Mouse (Mus musculus): ENCODE results near the gene Arhgef25. TPM values are rescaled to one million over a fixed set of nuclear protein-coding genes. Genes with fewer than 3 reads are reported as not detected.

The Arhgef25 gene
- polyA plus RNA-seq, 1 experiment from 2014 or later = 96.5 TPM

DNA sequence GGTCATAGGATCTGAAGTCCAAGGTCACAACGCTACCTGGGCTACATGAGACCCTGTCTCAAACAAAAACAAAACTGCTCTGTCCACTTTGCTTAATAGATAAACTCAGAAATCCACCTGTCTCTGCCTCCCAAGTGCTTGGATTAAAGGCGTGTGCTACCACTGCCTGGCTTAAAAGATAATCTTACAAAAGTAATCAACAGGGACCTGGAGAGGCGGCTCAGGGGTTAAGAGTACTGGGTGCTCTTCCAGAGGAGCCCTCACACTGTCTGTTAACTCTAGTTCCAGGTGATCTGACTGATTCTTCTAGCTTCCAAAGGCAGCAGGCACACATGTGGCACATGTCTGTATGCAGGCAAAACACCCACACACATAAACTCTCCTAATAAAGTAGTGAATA is 13.2 kb upstream of the Arhgef25 start:
- Histone ChIP-seq H3K27me3 (no peaks in the 10 kb centered on the region), H3K27ac (no peak overlapping the region), H3K9me3 (no peaks in the 10 kb centered on the region), H3K36me3 (peaks cover 74% of the 10 kb centered on the region), H3K4me2 (replicated peaks) (no peak overlapping the region), H3K4me1 (no peaks in the 10 kb centered on the region), H3K4me3 (no peak overlapping the region), H3K9ac (no peak overlapping the region)
- 77% methylated on average over 3 of the region's 3 CpGs for WGBS
- no peak for ATAC-seq (ENCODE audit: insufficient number of reproducible peaks, insufficient read depth, low FRiP score, low TSS enrichment)

DNA sequence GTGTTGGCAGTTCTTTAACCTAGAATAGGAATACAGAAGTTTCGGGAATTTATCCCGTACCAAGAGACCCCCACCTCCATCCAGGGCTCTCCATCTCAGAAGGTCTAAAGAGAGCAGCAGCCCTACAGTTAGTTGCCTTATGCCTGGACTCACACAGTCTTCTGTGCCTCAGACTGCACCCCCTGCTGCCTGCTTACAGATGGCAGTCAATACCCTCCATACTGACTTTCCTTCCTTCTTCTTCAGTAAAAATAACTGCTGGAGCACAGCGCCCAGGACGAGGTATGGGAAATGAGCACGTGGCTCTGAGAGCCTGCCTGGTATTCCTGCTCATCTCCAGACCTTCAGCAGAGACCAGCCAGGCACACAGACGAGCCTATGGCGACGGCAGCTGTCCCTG is 10.4 kb upstream of the Arhgef25 start:
- no peaks in the 10 kb centered on the region for H3K9me3 ChIP-seq
- ATAC-seq (ENCODE audit: insufficient number of reproducible peaks, insufficient read depth, low FRiP score, low TSS enrichment) = no peak
- H3K4me1 ChIP-seq = peaks cover 11% of the 10 kb centered on the region; the same call in 1 of the 2 replicates
- no peak overlapping the region for H3K4me3 ChIP-seq
- H3K27ac ChIP-seq = no peak overlapping the region
- no peak overlapping the region for H3K4me2 ChIP-seq (replicated peaks)
- H3K36me3 ChIP-seq = peaks cover 56% of the 10 kb centered on the region
- no peaks in the 10 kb centered on the region for H3K27me3 ChIP-seq
- no peak overlapping the region for H3K9ac ChIP-seq
- 84% methylated on average over 8 of the region's 8 CpGs for WGBS

DNA sequence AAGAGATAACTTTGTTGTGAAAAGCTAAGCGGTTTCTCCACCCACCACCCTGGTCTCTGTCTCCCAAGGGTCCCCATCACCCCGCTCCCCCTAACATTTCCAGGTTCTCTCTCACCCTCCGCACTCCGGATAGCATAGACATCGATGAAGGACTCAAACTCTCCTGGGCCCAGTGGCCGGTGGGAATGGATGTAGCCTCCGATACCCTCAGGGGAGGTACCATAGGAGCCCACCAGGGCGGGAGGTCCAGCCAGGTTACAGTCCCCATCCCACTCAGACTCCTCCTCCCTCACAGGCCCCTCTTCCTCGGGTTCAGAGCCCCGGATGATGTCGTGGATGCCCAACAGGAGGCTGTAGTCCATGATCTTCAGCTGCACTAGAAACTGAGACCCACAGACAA is 9.6 kb upstream of the Arhgef25 start:
- H3K27me3 ChIP-seq = no peaks in the 10 kb centered on the region
- H3K36me3 ChIP-seq = peaks cover 48% of the 10 kb centered on the region
- WGBS = 75% methylated on average over 11 of the region's 11 CpGs
- no peak overlapping the region for H3K27ac ChIP-seq
- ATAC-seq (ENCODE audit: insufficient number of reproducible peaks, insufficient read depth, low FRiP score, low TSS enrichment) = no peak
- no peak overlapping the region for H3K9ac ChIP-seq
- no peaks in the 10 kb centered on the region for H3K9me3 ChIP-seq
- H3K4me1 ChIP-seq = peaks cover 18% of the 10 kb centered on the region
- no peak overlapping the region for H3K4me2 ChIP-seq (replicated peaks)
- H3K4me3 ChIP-seq = no peak overlapping the region

DNA sequence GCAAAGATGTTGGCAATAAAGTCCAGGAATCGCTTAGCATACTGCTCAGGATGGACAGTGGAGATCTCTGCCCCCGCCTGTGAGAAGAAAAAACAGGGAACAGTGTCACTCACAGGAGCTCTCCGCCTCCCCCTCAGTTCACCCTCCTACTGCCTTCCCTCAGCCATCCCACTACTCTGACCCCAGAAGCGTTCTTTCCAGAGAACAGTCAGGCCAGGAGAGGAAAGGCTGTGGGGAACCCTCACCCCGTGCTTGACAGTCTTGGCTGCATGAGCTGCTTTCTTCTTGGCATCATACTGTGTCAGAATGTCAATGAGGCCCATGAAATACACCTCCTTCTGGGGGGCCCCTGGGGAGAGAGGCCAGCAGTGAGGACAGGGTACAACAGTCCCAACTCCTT is 9.2 kb upstream of the Arhgef25 start:
- Histone ChIP-seq H3K9me3 (no peaks in the 10 kb centered on the region), H3K9ac (peak overlapping the region; percentile 32; the same call in 1 of the 2 replicates), H3K4me3 (no peak overlapping the region), H3K27me3 (no peaks in the 10 kb centered on the region), H3K36me3 (peaks cover 46% of the 10 kb centered on the region), H3K4me1 (peaks cover 22% of the 10 kb centered on the region), H3K27ac (no peak overlapping the region), H3K4me2 (replicated peaks) (no peak overlapping the region)
- no peak for ATAC-seq (ENCODE audit: insufficient number of reproducible peaks, insufficient read depth, low FRiP score, low TSS enrichment)
- 74% methylated on average over 5 of the region's 5 CpGs for WGBS

DNA sequence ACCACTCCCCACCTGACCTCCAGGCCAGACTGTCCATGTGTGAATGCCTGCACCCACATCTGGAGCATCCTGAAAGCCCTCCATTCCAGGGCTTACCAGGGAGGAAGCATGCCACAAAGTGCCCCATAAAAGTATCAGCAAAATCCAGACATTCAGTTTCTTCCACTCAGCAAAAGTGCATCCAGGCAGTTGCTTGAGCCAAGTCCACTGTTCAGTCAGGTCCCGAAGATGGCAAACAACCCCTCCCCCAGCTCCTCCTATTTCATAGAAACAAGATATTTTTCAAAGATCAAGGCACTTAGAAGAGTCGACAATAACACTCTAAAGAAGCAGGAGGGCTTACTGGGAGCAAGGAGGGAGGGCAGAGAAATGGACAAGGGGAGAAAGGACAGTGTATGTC is 8.6 kb upstream of the Arhgef25 start:
- Histone ChIP-seq H3K36me3 (peaks cover 41% of the 10 kb centered on the region), H3K27ac (no peak overlapping the region), H3K9me3 (no peaks in the 10 kb centered on the region), H3K4me3 (no peak overlapping the region), H3K9ac (no peak overlapping the region), H3K4me2 (replicated peaks) (no peak overlapping the region), H3K27me3 (no peaks in the 10 kb centered on the region), H3K4me1 (peaks cover 22% of the 10 kb centered on the region)
- no peak for ATAC-seq (ENCODE audit: insufficient number of reproducible peaks, insufficient read depth, low FRiP score, low TSS enrichment)
- WGBS = 47% methylated on average over 2 of the region's 2 CpGs

DNA sequence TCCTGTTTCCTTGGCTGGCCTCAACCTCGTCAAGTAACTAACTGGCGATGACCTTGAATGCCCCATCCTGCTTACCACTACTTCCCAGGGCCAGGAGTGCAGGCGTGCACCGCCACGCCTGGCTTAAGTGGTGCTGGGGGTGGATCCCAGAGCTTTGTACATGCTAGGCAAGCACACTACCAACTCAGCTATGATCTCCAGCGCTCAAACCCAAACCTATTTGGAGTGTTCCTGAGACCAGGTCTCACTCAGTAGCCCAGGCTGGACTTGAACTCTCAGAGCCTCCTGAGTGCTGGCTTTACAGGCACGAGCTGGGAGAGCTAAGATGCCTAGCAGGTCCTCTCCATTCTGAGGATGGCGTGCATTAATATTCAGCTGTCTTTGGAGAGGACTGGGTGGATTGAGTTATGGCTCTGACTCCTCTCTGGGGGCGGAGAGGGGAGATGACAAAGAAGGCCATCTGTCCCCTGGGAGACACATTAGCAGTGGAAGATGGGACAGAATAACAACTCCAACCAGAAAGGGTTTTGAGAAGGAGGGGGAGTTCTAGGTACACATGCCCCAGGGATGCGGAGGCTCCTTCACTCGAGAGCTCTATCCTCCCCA is 7.7 kb upstream of the Arhgef25 start:
- no peak for ATAC-seq (ENCODE audit: insufficient number of reproducible peaks, insufficient read depth, low FRiP score, low TSS enrichment)
- WGBS = 93% methylated on average over 11 of the region's 11 CpGs
- Histone ChIP-seq H3K27ac (no peak overlapping the region), H3K4me3 (no peak overlapping the region), H3K27me3 (no peaks in the 10 kb centered on the region), H3K4me1 (peaks cover 27% of the 10 kb centered on the region), H3K4me2 (replicated peaks) (no peak overlapping the region), H3K9me3 (no peaks in the 10 kb centered on the region), H3K36me3 (peaks cover 41% of the 10 kb centered on the region), H3K9ac (no peak overlapping the region)

DNA sequence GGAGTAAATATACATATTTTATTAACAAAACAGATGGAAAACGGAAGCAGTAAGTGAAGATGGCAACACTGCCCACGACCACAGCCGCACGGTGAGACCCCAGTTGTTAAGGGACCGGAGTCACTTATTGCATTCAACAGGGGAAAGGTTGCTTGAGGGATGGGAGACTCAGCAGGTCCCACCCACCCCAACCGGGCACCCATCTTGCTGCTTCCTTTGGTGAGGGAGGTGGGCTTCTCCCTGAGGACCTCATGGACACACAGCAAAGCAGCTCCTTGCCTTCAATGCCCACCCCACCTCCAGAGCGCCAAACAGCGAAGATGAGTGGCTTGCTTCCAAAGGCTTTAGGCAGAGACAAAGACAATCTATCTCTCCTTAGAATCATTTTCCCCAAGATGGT is 7.2 kb upstream of the Arhgef25 start:
- Histone ChIP-seq H3K4me1 (peaks cover 28% of the 10 kb centered on the region), H3K9me3 (no peaks in the 10 kb centered on the region), H3K27ac (no peak overlapping the region), H3K27me3 (no peaks in the 10 kb centered on the region), H3K4me3 (no peak overlapping the region), H3K4me2 (replicated peaks) (no peak overlapping the region), H3K36me3 (peaks cover 40% of the 10 kb centered on the region), H3K9ac (no peak overlapping the region)
- no peak for ATAC-seq (ENCODE audit: insufficient number of reproducible peaks, insufficient read depth, low FRiP score, low TSS enrichment)
- 91% methylated on average over 8 of the region's 8 CpGs for WGBS

DNA sequence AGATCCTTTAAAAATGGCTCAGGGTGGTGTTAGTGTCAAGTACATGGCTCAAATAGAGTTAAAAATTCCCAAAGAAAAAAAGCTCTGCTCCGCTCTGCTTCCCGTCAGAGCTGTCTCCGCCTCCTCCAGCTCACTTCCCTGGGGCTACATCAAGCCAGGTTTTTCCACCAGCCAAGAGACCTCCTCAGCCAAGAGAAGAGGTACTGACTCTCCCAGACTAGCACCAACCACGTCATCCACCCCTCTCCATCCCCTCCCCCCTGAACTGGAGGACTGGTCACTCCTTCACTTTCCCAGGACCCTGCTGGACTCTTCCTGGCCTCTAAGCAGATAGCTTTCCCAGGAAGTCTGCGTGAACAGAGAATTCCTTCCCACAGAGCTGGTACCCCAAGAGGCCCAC is 6.5 kb upstream of the Arhgef25 start:
- H3K9me3 ChIP-seq = no peaks in the 10 kb centered on the region
- WGBS = 4% methylated on average over 5 of the region's 5 CpGs
- peaks cover 37% of the 10 kb centered on the region for H3K36me3 ChIP-seq
- H3K4me3 ChIP-seq = peak overlapping the region; percentile 88
- H3K27ac ChIP-seq = peak overlapping the region; percentile 95
- peak overlapping the region; percentile 95 for H3K9ac ChIP-seq
- peak; percentile 62 for ATAC-seq (ENCODE audit: insufficient number of reproducible peaks, insufficient read depth, low FRiP score, low TSS enrichment)
- peak overlapping the region; percentile 87 for H3K4me2 ChIP-seq (replicated peaks)
- H3K27me3 ChIP-seq = no peaks in the 10 kb centered on the region
- peaks cover 29% of the 10 kb centered on the region for H3K4me1 ChIP-seq

DNA sequence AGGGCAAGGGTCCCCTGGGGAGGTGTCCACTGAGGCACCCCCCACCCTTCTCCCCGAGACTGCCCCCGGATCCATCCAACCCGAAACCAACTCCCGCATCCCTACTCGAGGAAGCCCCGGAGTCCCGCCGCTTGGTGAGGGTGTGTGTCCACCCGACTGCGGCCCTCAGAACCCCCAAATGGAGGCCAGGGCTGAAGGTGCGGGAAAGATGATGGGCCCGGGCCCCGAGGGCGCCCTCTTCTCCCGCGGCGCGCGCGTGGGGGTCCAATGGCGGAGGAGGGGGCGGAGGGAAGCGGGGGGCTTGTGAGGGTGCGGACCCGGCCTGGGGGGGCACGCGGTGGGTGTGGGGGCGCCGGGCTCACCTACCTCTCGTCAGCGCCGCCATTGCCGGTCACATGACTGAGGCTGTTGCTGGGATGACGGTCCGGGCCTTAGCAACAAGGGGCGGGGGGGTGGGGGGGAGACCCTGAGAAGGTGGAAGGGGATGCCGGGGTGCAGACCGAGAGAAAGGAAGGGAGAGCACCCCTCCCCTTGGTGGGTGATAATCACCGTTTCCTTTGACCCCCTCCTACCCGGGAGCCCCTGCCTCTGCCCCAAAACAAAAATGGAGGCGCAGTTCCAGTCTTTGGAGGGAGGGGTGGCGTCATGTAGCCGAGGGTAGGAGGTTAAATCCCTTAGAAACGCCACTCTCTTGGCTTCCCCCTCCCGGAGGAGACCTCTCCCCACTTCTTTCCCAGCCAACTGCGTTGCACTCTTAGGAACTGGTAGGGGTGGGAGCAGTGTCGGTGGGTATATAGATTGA is 5.6 kb upstream of the Arhgef25 start, which contains the start of gene Dtx3:
Gene Dtx3 (minus strand): TSS at position 401 of the 802 bp plus-strand sequence.
- Histone ChIP-seq H3K27ac (peak within 1 kb of the TSS; percentile 95), H3K27me3 (no peaks in the 10 kb centered on the region), H3K4me3 (peak within 1 kb of the TSS; percentile 88), H3K9ac (peak within 1 kb of the TSS; percentile 95), H3K4me1 (peaks cover 37% of the 10 kb centered on the region), H3K9me3 (no peaks in the 10 kb centered on the region), H3K4me2 (replicated peaks) (peak within 1 kb of the TSS; percentile 87), H3K36me3 (peaks cover 40% of the 10 kb centered on the region)
- ATAC-seq (ENCODE audit: insufficient number of reproducible peaks, insufficient read depth, low FRiP score, low TSS enrichment) = peak; percentile 37; the same call in 1 of the 2 replicates
- WGBS = under 1% methylated on average over 40 of the region's 47 CpGs

DNA sequence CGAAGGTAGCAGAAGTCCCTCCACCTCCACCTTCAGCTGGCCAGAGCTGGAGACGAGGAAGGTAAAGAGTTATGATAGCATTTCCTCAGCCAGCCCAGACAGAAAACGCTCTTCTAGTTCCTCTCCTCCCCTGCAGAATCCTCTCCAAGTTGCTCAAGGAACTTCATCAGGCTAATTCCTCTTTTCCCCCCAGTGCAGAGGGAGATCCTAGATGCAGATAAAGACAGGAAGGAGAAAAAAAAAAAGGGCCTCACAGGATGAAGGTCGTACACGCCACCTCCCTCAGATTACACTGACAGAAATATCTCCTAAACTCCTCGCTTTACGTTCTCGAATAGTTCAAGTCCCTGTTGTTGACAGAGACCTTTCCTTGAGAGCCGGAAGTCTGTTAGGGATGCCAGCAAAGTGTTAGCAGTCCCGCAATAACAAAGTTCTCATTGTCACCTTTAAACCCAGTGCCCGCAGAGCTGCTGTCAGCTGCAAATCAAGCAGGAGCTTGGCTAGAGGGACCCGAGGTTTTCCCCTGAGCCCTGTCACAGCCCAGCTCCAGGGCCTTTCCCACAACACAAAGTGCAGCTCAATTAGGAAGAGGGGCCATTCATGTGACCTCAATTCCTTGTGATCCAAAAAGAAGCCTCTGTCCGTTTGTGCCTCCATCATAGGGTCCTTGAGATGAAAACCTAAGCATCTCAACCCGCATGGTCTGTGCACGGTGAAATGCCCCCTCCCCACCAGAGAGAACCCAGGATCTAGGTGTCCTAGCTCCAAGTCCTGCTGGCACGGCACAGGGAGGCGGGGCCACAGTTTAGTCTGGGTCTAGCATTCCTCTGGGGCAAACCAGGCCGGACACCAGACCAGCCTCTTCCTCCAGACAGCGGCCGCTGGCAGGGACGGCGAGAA is 4.8 kb upstream of the Arhgef25 start:
- Histone ChIP-seq H3K9ac (peak overlapping the region; percentile 95), H3K4me1 (peaks cover 46% of the 10 kb centered on the region), H3K4me3 (peak overlapping the region; percentile 88), H3K27me3 (no peaks in the 10 kb centered on the region), H3K4me2 (replicated peaks) (peak overlapping the region; percentile 87), H3K27ac (peak overlapping the region; percentile 95), H3K36me3 (peaks cover 38% of the 10 kb centered on the region), H3K9me3 (no peaks in the 10 kb centered on the region)
- 10% methylated on average over 22 of the region's 22 CpGs for WGBS
- peak; percentile 9; the same call in 1 of the 2 replicates for ATAC-seq (ENCODE audit: insufficient number of reproducible peaks, insufficient read depth, low FRiP score, low TSS enrichment)

DNA sequence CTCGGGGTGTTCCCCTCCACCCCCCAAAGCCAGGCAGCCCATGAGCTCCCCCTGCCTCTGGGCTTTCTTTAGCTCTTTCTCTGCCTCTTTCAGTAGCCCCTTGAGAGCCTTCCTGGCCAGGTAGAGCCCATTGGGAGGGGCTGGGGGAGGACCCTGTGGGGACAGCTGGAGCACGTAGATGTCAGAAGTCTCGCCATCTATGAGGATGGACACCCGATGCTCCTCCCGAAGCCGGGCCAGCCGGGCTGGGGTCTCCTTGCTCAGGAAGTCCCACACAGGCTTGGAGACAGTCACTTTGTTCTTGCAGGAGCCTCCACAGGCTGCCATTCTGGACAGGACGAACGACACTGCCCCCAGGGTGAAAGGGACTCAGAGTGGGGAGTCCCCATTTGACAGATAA is 3.1 kb upstream of the Arhgef25 start:
- peaks cover 46% of the 10 kb centered on the region for H3K4me1 ChIP-seq
- no peaks in the 10 kb centered on the region for H3K27me3 ChIP-seq
- no peak overlapping the region for H3K4me2 ChIP-seq (replicated peaks)
- WGBS = 73% methylated on average over 9 of the region's 9 CpGs
- H3K9ac ChIP-seq = no peak overlapping the region
- H3K4me3 ChIP-seq = no peak overlapping the region
- no peak for ATAC-seq (ENCODE audit: insufficient number of reproducible peaks, insufficient read depth, low FRiP score, low TSS enrichment)
- H3K9me3 ChIP-seq = no peaks in the 10 kb centered on the region
- H3K27ac ChIP-seq = no peak overlapping the region
- H3K36me3 ChIP-seq = peaks cover 22% of the 10 kb centered on the region
